Mouse (Mus musculus) intestine, embryonic 16.5 days (tissue): ENCODE measurements at regions not wholly inside any gene's neighbourhood (a gene's known extent, or its start where the extent isn't known, plus 50 kb on each side); places are given as distances from the start of the nearest gene placed in this dataset.
"Not testable (repeated sequence)": the region's sequence is repeated elsewhere in the genome, so short reads cannot be mapped to it uniquely, and the experiment has no call there.

Experiments used
- ATAC-seq: fragments of 200-750 bp; cut with Nextera tagmentation; 2 replicates; pipeline ENCODE4 v1.8.0; 2017; ENCODE audit warnings: moderate TSS enrichment, moderate library complexity
- H3K27ac ChIP-seq: fragments of 300-500 bp; sonication (generic); 2 replicates; pipeline ENCODE4 v1.5.1; 2014; ENCODE audit warnings: mild to moderate bottlenecking, low read length
- H3K27me3 ChIP-seq: fragments of 300-500 bp; sonication (generic); replicated peaks from 2 replicates; pipeline ENCODE4 v1.6.1; 2014; ENCODE audit warnings: low read length, control low read depth, mixed read lengths; ENCODE audit not compliant: control insufficient read depth, insufficient read depth
- H3K36me3 ChIP-seq: fragments of 300-500 bp; sonication (generic); 2 replicates; pipeline ENCODE4 v1.6.1; 2014; ENCODE audit warnings: low read length, control low read depth; ENCODE audit not compliant: control insufficient read depth, insufficient read depth
- H3K4me1 ChIP-seq: fragments of 300-500 bp; sonication (generic); 2 replicates; pipeline ENCODE4 v1.6.1; 2014; ENCODE audit warnings: low read length, control low read depth, mixed read lengths; ENCODE audit not compliant: control insufficient read depth, insufficient read depth
- H3K4me2 ChIP-seq: fragments of 300-500 bp; sonication (generic); 2 replicates; pipeline ENCODE4 v1.6.1; 2014; ENCODE audit warnings: low read depth, low read length, control low read depth
- H3K4me3 ChIP-seq: fragments of 300-500 bp; sonication (generic); 2 replicates; pipeline ENCODE4 v1.5.1; 2014; ENCODE audit warnings: mild to moderate bottlenecking, low read length
- H3K9ac ChIP-seq: fragments of 300-500 bp; sonication (generic); 2 replicates; pipeline ENCODE4 v1.6.1; 2014; ENCODE audit warnings: low read depth, low read length
- H3K9me3 ChIP-seq: fragments of 300-500 bp; sonication (generic); 2 replicates; pipeline ENCODE4 v1.6.1; 2016; ENCODE audit warnings: low read length, control low read depth; ENCODE audit not compliant: control insufficient read depth
- WGBS: fragments of 180-500 bp; shearing (Covaris S2); extraction: QIAGEN DNeasy Blood & Tissue Kit; methylation state at CpG from one replicate; pipeline ENCODE4 v1.1.7; 2014; 5-methylcytosine and 5-hydroxymethylcytosine counted together

DNA sequence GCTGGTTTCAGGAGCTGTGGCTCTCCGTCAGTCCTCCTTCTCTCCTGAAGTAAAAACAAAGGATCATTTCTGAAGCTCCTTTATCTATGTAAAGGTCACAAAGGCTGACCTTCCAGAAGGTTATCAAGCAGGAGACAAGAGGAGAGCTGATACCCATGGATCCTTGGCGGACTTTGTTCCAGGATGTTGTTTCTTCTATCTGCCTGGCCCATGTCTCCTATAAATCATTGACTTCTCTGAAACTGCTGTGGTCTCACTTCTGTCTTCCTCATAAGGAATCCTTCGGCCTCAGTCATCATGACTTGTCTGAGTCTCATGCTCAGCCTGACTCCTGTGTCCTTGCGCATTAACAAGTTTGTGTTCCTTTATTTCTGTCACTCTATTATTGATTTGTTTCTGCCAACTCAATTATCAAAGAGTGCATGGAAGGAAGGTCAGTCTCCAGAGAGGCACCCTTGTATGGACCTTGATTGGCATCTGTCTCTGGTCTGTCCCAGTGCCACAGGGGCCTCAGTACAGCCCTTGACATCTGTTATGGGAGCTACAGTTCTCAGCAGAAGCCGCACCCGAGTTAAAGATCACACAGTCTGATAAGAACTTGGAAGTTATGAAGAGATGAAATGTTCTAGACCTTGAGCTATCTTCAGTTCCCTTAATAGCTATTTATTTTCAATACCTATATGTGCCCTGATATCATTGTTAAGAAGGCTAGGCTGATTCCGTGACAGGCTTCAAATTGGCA is 53.2 kb upstream of the Dazl start:
- no peak overlapping the region for H3K4me3 ChIP-seq
- no peaks in the 10 kb centered on the region for H3K4me1 ChIP-seq
- no peaks in the 10 kb centered on the region for H3K36me3 ChIP-seq
- WGBS, result 58% methylated on average over 7 of the region's 7 CpGs
- H3K4me2 ChIP-seq, result peak overlapping the region; percentile 25; the same call in 1 of the 2 replicates
- H3K9ac ChIP-seq, result no peak overlapping the region
- H3K27ac ChIP-seq, result peak overlapping the region; percentile 69
- ATAC-seq, result peak; percentile 95
- no peaks in the 10 kb centered on the region for H3K9me3 ChIP-seq
- H3K27me3 ChIP-seq, result no peaks in the 10 kb centered on the region

DNA sequence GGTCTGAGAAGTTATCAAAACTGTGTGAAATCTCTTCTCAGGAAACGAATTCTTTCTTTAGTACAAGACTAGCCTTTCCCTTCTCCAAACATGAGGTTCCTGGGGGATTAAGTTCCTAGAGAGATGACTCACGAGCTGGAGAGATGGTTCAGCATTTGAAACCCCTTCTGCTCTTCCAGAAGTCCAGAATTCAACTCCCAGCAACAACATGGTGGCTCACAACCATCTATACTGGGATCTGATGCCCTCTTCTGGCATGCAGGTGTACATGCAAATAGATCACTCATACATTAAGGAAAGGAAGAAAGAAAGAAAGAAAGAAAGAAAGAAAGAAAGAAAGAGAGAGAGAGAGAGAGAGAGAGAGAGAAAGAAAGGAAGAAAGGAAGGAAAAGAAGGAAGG is 60.4 kb upstream of the Dazl start:
- H3K9me3 ChIP-seq, H3K9ac ChIP-seq, H3K36me3 ChIP-seq, H3K27me3 ChIP-seq, H3K4me2 ChIP-seq, H3K4me3 ChIP-seq, ATAC-seq, H3K27ac ChIP-seq, H3K4me1 ChIP-seq: not testable (repeated sequence)
- WGBS, result 62% methylated on average over 2 of the region's 2 CpGs

DNA sequence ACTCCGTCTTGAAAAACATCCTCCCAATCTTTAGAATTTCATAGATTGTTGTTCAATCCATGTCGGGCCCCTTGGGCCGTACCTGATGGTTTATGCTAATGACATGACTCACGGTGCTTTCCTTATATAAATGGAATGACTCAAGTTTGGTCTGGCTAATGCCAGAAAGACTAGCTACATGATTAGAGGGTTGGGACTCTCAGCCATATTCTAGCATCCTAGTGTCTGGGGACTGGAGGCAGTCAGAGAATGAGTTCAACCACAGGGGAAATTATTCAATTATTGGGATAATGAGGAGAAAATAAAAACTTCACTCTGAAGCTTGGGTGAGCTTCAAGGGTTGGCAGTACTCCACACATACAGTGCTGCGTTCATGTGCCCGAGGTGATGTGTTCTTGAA is 60.9 kb upstream of the Dazl start:
- no peak overlapping the region for H3K4me3 ChIP-seq
- no peaks in the 10 kb centered on the region for H3K4me1 ChIP-seq
- WGBS, result 90% methylated on average over 6 of the region's 6 CpGs
- no peak for ATAC-seq
- no peaks in the 10 kb centered on the region for H3K36me3 ChIP-seq
- H3K27me3 ChIP-seq, result no peaks in the 10 kb centered on the region
- H3K9ac ChIP-seq, result no peak overlapping the region
- H3K4me2 ChIP-seq, result no peak overlapping the region
- no peaks in the 10 kb centered on the region for H3K9me3 ChIP-seq
- no peak overlapping the region for H3K27ac ChIP-seq

DNA sequence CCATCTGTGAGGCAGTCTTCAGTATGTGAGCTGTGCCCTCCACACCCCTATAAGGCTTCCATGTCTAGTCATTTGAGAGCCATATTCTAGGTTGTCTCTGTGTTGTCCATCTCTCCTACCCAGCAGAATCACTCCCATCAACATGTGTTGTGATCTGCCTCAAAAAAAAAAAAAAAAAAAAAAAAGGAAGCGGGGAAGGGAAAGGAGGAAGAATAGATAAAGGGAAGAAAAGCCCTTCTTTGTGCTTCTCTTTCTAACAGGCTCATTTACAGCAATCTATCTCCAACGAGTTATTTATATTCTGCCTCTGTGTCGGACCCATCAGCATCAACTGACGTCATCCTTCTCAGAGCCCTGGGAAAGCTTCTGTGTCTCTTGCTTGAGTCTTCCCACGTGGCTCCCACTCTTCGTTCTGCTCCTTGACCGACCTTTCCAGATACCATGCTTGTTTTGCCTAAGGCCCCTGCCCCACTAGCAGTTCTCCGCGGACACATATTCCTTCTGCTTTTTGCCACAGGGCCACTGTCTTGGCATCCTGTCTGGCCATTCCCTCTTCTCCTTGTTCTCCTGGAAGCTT is 68.3 kb upstream of the Dazl start:
- Histone ChIP-seq H3K4me3 (no peak overlapping the region), H3K9me3 (no peaks in the 10 kb centered on the region), H3K9ac (no peak overlapping the region), H3K36me3 (no peaks in the 10 kb centered on the region), H3K27ac (no peak overlapping the region), H3K27me3 (no peaks in the 10 kb centered on the region), H3K4me1 (no peaks in the 10 kb centered on the region), H3K4me2 (no peak overlapping the region)
- 69% methylated on average over 9 of the region's 9 CpGs for WGBS
- no peak for ATAC-seq

DNA sequence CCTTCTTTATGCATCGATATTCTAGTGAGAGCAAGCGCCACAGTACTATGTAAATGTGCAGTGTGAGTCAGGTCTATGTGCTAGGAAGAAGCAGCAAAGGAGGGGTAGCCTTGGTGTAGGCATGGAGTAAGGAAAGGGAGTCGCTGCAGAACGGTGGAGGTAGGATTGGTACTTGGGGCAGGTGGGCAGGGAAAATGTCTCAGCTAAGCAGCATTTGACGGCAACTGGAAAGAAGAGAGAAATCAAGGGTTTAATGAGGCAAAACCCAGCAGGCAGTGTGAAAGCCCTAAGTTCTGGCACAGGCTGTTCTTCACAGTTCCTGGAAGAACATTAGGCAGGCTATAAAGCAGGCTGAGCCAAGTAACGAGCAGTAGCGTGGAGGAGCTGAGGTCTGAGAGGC is 72.0 kb upstream of the Dazl start:
- Histone ChIP-seq H3K4me2 (no peak overlapping the region), H3K27ac (no peak overlapping the region), H3K4me3 (no peak overlapping the region), H3K4me1 (no peaks in the 10 kb centered on the region), H3K36me3 (no peaks in the 10 kb centered on the region), H3K9ac (no peak overlapping the region), H3K27me3 (no peaks in the 10 kb centered on the region), H3K9me3 (no peaks in the 10 kb centered on the region)
- WGBS, result 89% methylated on average over 7 of the region's 7 CpGs
- ATAC-seq, result no peak

DNA sequence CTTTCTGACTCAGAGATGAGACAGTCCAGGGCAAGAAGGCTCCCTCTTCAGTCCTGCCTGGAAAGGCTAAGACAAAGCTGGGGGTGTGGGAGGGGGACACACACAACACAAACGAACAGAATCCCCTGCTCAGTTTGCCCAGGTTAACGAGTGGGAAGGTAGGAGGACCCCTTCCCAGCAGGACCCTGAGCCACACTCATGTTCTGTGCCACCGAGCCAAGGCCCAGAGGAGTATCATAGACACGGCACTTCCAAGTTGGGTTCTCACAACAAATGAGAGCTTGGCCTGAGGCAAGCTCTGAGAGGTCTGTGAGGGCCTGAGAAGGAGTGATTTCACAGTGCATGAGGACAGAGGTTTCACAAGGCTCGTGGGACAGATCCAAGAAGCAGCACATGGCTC is 72.7 kb upstream of the Dazl start:
- H3K4me1 ChIP-seq, result no peaks in the 10 kb centered on the region
- no peaks in the 10 kb centered on the region for H3K27me3 ChIP-seq
- no peaks in the 10 kb centered on the region for H3K9me3 ChIP-seq
- H3K9ac ChIP-seq, result no peak overlapping the region
- H3K27ac ChIP-seq, result no peak overlapping the region
- ATAC-seq, result no peak
- H3K36me3 ChIP-seq, result no peaks in the 10 kb centered on the region
- 80% methylated on average over 5 of the region's 5 CpGs for WGBS
- no peak overlapping the region for H3K4me2 ChIP-seq
- no peak overlapping the region for H3K4me3 ChIP-seq

DNA sequence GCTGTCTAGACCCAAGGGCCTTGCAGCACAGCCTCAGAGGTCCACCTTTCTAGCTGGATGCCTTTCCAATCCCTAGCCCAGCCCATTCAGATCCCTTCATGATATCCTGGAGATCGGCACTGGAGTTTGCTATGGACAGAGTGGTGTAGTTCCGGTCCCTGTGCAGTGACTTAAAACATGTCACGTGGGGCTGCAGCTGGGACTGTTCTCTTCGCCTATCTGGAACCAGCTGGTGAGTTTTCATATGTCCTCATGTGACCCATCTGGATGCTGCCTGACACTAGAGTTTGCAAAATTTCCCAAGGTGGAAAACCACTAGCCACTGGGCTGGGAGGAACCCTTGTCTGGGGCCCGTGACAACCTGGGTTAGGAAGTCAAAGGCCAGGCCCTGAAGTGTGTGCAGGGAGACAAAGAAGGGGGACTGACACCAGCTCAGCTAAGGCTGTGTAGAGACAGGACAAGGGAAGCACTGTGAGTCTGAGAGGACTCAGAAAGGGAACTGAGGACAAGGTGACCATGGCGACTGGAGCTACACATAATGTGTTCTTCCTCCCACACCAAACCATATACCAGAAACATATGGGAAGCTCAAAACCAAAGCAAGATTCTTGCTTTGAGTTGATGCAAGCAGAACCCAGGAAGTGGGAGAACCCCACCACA is 75.9 kb upstream of the Dazl start:
- Histone ChIP-seq H3K4me1 (no peaks in the 10 kb centered on the region), H3K9me3 (no peaks in the 10 kb centered on the region), H3K36me3 (no peaks in the 10 kb centered on the region), H3K4me2 (no peak overlapping the region), H3K4me3 (no peak overlapping the region), H3K27ac (no peak overlapping the region), H3K9ac (no peak overlapping the region), H3K27me3 (no peaks in the 10 kb centered on the region)
- peak; percentile 73 for ATAC-seq
- WGBS, result 76% methylated on average over 6 of the region's 6 CpGs

DNA sequence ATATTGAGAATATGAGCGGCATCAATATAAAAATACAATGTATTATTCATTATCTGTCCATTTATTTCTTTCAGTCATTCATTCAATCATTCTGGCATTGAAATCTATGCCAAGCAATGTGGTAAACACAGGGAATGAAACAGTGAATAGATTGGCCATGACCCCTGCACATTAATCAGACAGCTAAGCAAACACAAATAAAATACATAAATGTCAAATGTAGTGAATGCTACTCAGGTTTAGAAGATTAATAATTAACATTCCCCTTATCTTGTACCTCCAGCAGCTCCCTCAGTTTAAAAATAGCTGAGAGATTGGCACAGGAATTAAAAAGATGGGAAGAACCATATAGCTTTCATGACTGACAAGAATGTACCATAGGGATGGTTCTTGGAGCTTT is 77.0 kb upstream of the Dazl start:
- no peaks in the 10 kb centered on the region for H3K36me3 ChIP-seq
- no peaks in the 10 kb centered on the region for H3K27me3 ChIP-seq
- 82% methylated on average over 1 of the region's 1 CpGs for WGBS
- no peaks in the 10 kb centered on the region for H3K4me1 ChIP-seq
- no peak overlapping the region for H3K27ac ChIP-seq
- H3K9ac ChIP-seq, result no peak overlapping the region
- no peaks in the 10 kb centered on the region for H3K9me3 ChIP-seq
- ATAC-seq, result peak; percentile 77
- no peak overlapping the region for H3K4me3 ChIP-seq
- no peak overlapping the region for H3K4me2 ChIP-seq

DNA sequence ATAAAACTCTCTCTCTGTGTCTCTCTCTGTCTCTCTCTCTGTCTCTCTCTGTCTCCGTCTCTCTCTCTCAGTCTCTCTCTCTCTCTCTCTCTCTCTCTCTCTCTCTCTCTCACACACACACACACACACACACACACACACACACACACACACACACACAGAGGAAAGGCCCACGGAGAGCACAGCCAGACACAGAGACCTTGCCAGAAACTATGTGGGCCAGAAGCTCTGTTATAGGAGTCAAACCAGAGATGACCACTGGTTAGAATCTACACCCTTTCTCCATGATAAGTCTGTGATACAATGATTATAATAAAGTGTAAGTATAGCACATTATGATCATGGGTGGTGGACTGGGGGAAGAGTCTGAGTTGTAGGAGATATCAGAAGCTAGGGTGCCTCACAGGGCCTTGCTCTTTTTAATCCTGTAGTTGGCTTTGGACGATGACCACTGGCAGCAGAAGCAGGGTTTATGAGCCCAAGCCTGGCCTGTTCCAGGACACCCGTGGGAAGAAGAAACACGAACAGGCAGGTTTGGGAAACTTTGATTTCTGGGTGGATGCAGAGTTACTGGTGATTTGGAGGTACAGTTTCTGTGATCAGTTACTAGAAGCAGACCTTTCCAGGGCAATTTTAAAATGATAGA is 80.2 kb upstream of the Dazl start:
- H3K27ac ChIP-seq, result no peak overlapping the region
- H3K27me3 ChIP-seq, result no peaks in the 10 kb centered on the region
- H3K9ac ChIP-seq, result no peak overlapping the region
- no peaks in the 10 kb centered on the region for H3K36me3 ChIP-seq
- H3K4me3 ChIP-seq, result no peak overlapping the region
- no peak overlapping the region for H3K4me2 ChIP-seq
- ATAC-seq, result no peak
- WGBS, result 82% methylated on average over 5 of the region's 5 CpGs
- H3K9me3 ChIP-seq, result no peaks in the 10 kb centered on the region
- H3K4me1 ChIP-seq, result no peaks in the 10 kb centered on the region
